Mouse (Mus musculus) ES-E14 (cell line): Measurements from ENCODE around the gene Zfp36. TPM values are rescaled to one million over a fixed set of nuclear protein-coding genes. Genes with fewer than 3 reads are reported as not detected.

Experiments
- DNase-seq: peaks from one replicate; pipeline ENCODE4 v3.0.0-alpha.2; 2013; ENCODE audit warnings: low read depth, low spot score
- H3K27ac ChIP-seq: 2 replicates; pipeline ENCODE4 v1.5.1; 2012; ENCODE audit warnings: low read depth, mild to moderate bottlenecking, low read length, moderate library complexity, mixed read lengths; ENCODE audit not compliant: poor library complexity, insufficient read depth, severe bottlenecking
- H3K36me3 ChIP-seq: 2 replicates; pipeline ENCODE4 v1.6.1; 2012; ENCODE audit warnings: mild to moderate bottlenecking, low read length, moderate library complexity, mixed read lengths; ENCODE audit not compliant: control insufficient read depth, poor library complexity, insufficient read depth, severe bottlenecking
- H3K4me1 ChIP-seq, 2 experiments: fragments of 150-350 bp in 1 of 2; sonication (generic) in 1 of 2; 2 replicates each; pipeline ENCODE4 v1.6.1; 2012; ENCODE audit warnings: low read length in 2 of 2, mild to moderate bottlenecking in 1 of 2, mixed read lengths in 1 of 2; ENCODE audit not compliant: control insufficient read depth in 2 of 2, insufficient read depth in 2 of 2, poor library complexity in 1 of 2
- H3K4me3 ChIP-seq, 2 experiments: fragments of 150-350 bp in 1 of 2; sonication (generic) in 1 of 2; 2 replicates each; pipeline ENCODE4 v1.5.1; 2012; ENCODE audit warnings: low read length in 2 of 2, low read depth in 1 of 2, mild to moderate bottlenecking in 1 of 2, mixed read lengths in 1 of 2; ENCODE audit not compliant: insufficient read depth in 1 of 2, poor library complexity in 1 of 2, severe bottlenecking in 1 of 2
- H3K9ac ChIP-seq: 2 replicates; pipeline ENCODE4 v1.6.1; 2012; ENCODE audit warnings: low read depth, mild to moderate bottlenecking, low read length, mixed read lengths; ENCODE audit not compliant: poor library complexity, insufficient read depth, severe bottlenecking
- H3K9me3 ChIP-seq: fragments of 150-350 bp; sonication (generic); 2 replicates; pipeline ENCODE4 v1.6.1; 2012; ENCODE audit warnings: low read depth, mild to moderate bottlenecking, low read length; ENCODE audit not compliant: control insufficient read depth, insufficient read depth
- CHD2 ChIP-seq: IDR thresholded peaks from 2 replicates; pipeline ENCODE4 v1.6.1; 2014; ENCODE audit warnings: mild to moderate bottlenecking, low read depth, low read length, inconsistent platforms
- HCFC1 ChIP-seq: IDR thresholded peaks from 2 replicates; pipeline ENCODE4 v1.6.1; 2012; ENCODE audit warnings: low read length, inconsistent platforms, borderline replicate concordance; ENCODE audit not compliant: insufficient read depth
- MAFK ChIP-seq: IDR thresholded peaks from 2 replicates; pipeline ENCODE4 v1.6.1; 2014; ENCODE audit warnings: mild to moderate bottlenecking, low read depth, low read length, inconsistent platforms; ENCODE audit not compliant: insufficient read depth
- ZC3H11A ChIP-seq: IDR thresholded peaks from 2 replicates; pipeline ENCODE4 v1.6.1; 2012; ENCODE audit warnings: low read depth, mild to moderate bottlenecking, inconsistent platforms, low read length, borderline replicate concordance
- ZNF384 ChIP-seq: IDR thresholded peaks from 2 replicates; pipeline ENCODE4 v1.6.1; 2012; ENCODE audit warnings: low read depth, low read length, inconsistent platforms
- in situ Hi-C, 2 experiments: fragments of 600-800 bp; cut with MboI; formaldehyde crosslinking; loops; one replicate each; pipeline ENCODE4 v1.15.1; 2025; ENCODE audit warnings: low sequenced_read_pairs in 2 of 2, inconsistent platforms in 1 of 2; ENCODE audit not compliant: unreplicated experiment in 2 of 2
- total RNA-seq: library from RNA; depleted of rRNA; stranded (reverse); fragments of 300-350 nt; gene quantifications from 2 replicates; pipeline ENCODE4 v1.2.3, GENCODE M21; 2012; rRNA removed

Gene Zfp36
- total RNA-seq, 1 experiment, result 5.0 TPM

GRCm38 (mm10) chr7:28328260-28328659, 51.8 kb downstream of the Zfp36 start:
- Histone ChIP-seq H3K9me3 (no peaks in the 10 kb centered on the region), H3K4me1 (peaks cover 0 to 12% of the 10 kb centered on the region in 2 experiments; a peak in 1 of 4 replicates), H3K9ac (no peak overlapping the region), H3K36me3 (peaks cover 69% of the 10 kb centered on the region), H3K4me3 (no peak overlapping the region), H3K27ac (no peak overlapping the region)
- TF ChIP-seq CHD2, result no peak
- TF ChIP-seq MAFK, result no peak
- TF ChIP-seq ZC3H11A, result no peak
- no peak for TF ChIP-seq HCFC1
- TF ChIP-seq ZNF384, result no peak
- no peak for DNase-seq
- in situ Hi-C loops, result no loop called here

Other genes with a start within 250 kb of the Zfp36 start
- 150 and 189 TPM in 2 replicates for gene Fbl, start 210.5 kb downstream of the Zfp36 start, total RNA-seq
- gene Dyrk1b, start 200.8 kb downstream of the Zfp36 start, total RNA-seq, result 3.9 and 6.3 TPM in 2 replicates
- gene Eid2, start 112.4 kb downstream of the Zfp36 start, total RNA-seq, result 15.3 and 18.5 TPM in 2 replicates
- gene Eid2b, start 102.5 kb downstream of the Zfp36 start, total RNA-seq, result 4.3 and 4.6 TPM in 2 replicates
- gene Selenov, start 89.1 kb downstream of the Zfp36 start, total RNA-seq, result 0.16 and 0.58 TPM in 2 replicates
- gene Dll3, start 78.0 kb downstream of the Zfp36 start, total RNA-seq, result 4.1 and 17.4 TPM in 2 replicates
- 124 and 159 TPM in 2 replicates for gene Timm50, start 68.2 kb downstream of the Zfp36 start, total RNA-seq
- 83.7 and 87.8 TPM in 2 replicates for gene Supt5, start 41.5 kb downstream of the Zfp36 start, total RNA-seq
- 1,678 and 1,740 TPM in 2 replicates for gene Rps16, start 29.6 kb downstream of the Zfp36 start, total RNA-seq
- gene Plekhg2, start 7.7 kb downstream of the Zfp36 start, total RNA-seq, result 15.0 TPM in 2 replicates
- 34.8 and 50.8 TPM in 2 replicates for gene Med29, start 12.5 kb upstream of the Zfp36 start, total RNA-seq
- gene Paf1, start 12.7 kb upstream of the Zfp36 start, total RNA-seq, result 74.5 and 83.9 TPM in 2 replicates
- 12.7 and 17.2 TPM in 2 replicates for gene Gmfg, start 57.2 kb upstream of the Zfp36 start, total RNA-seq
- 17.1 and 32.6 TPM in 2 replicates for gene Lrfn1, start 71.7 kb upstream of the Zfp36 start, total RNA-seq
- not detected in 2 replicates for gene Ifnl2, start 130.2 kb upstream of the Zfp36 start, total RNA-seq
- gene Ifnl3, start 142.6 kb upstream of the Zfp36 start, total RNA-seq, result not detected in 2 replicates
- not detected in 2 replicates for gene Sycn, start 160.6 kb upstream of the Zfp36 start, total RNA-seq
- 0.18 and 0.32 TPM in 2 replicates for gene Nccrp1, start 167.0 kb upstream of the Zfp36 start, total RNA-seq
- gene Samd4b, start 217.9 kb upstream of the Zfp36 start, total RNA-seq, result 26.9 and 30.3 TPM in 2 replicates
- gene Pak4, start 217.9 kb upstream of the Zfp36 start, total RNA-seq, result 31.9 and 32.2 TPM in 2 replicates